Mouse (Mus musculus) hindbrain, embryonic 13.5 days (tissue): Measurements from ENCODE around the gene Hdgfl2. TPM values are rescaled to one million over a fixed set of nuclear protein-coding genes. Genes with fewer than 3 reads are reported as not detected.
A peak's percentile ranks its signal among the peaks of the same experiment; 100 is the strongest.
"Not testable (repeated sequence)": the region's sequence is repeated elsewhere in the genome, so short reads cannot be mapped to it uniquely, and the experiment has no call there.

Source experiments
- ATAC-seq: fragments of 200-750 bp; cut with Nextera tagmentation; 2 replicates; pipeline ENCODE4 v1.8.0; 2017; ENCODE audit warnings: moderate TSS enrichment; ENCODE audit not compliant: low FRiP score
- H3K27ac ChIP-seq: fragments of 300-500 bp; sonication (generic); 2 replicates; pipeline ENCODE4 v1.5.1; 2015; ENCODE audit warnings: inconsistent platforms, mild to moderate bottlenecking, moderate library complexity
- H3K27me3 ChIP-seq: fragments of 300-500 bp; sonication (generic); 2 replicates; pipeline ENCODE4 v1.6.1; 2015; ENCODE audit warnings: mild to moderate bottlenecking, inconsistent platforms
- H3K36me3 ChIP-seq: fragments of 300-500 bp; sonication (generic); 2 replicates; pipeline ENCODE4 v1.6.1; 2015; ENCODE audit warnings: mild to moderate bottlenecking, inconsistent platforms
- H3K4me1 ChIP-seq: fragments of 300-500 bp; sonication (generic); replicated peaks from 2 replicates; pipeline ENCODE4 v1.6.1; 2015; ENCODE audit warnings: inconsistent platforms
- H3K4me2 ChIP-seq: fragments of 300-500 bp; sonication (generic); 2 replicates; pipeline ENCODE4 v1.6.1; 2015; ENCODE audit warnings: inconsistent platforms, mild to moderate bottlenecking, moderate library complexity
- H3K4me3 ChIP-seq: fragments of 300-500 bp; sonication (generic); 2 replicates; pipeline ENCODE4 v1.5.1; 2015; ENCODE audit warnings: mild to moderate bottlenecking, inconsistent platforms
- H3K9ac ChIP-seq: fragments of 300-500 bp; sonication (generic); 2 replicates; pipeline ENCODE4 v1.6.1; 2015; ENCODE audit warnings: mild to moderate bottlenecking, inconsistent platforms
- H3K9me3 ChIP-seq: fragments of 300-500 bp; sonication (generic); 2 replicates; pipeline ENCODE4 v1.6.1; 2016; ENCODE audit warnings: inconsistent platforms
- WGBS: fragments of 180-500 bp; shearing (Covaris S2); methylation state at CpG from one replicate; pipeline ENCODE4 v1.1.7; 2015; 5-methylcytosine and 5-hydroxymethylcytosine counted together
- polyA plus RNA-seq: library from polyadenylated mRNA; unstranded; fragments of >200 nt; fragmentation: Nextera tagmentation; extraction: Ambion mirVana; gene quantifications from 2 replicates; pipeline ENCODE4 v1.2.1, GENCODE M21; 2015

Gene Hdgfl2
- polyA plus RNA-seq, 1 experiment from 2014 or later = 150 TPM

DNA sequence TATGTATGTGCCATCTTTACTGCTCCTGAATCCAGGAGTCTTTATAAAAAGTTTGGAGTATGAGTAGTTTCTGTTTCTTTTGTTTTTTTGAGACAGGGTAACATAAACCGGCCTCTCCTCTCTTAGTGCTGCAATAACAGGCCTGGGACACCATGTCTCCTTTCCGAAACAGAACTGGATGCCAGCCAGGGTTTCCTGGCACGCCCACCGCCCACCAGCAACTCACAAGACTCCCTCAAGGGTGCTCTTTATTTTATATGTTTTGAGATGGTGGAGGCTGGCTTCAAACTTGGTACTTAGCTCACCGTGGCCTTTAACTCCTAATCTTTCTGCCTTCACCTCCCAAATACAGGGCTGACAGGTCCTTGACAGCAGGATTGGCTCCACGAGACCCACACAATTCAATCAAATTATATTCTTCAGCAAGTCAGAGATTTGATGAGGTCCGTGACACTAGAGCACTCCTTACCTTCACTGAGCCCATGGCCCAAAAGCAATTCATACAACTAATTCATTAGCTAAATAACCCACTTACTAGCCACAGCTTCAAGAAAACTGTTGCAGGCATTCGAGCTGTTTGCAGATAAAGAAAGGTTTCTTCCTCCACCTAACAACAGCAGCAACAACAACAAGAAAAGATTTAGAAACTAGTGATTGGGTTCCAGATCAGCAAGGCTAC is 40.7 kb upstream of the Hdgfl2 start:
- peaks cover 12% of the 10 kb centered on the region for H3K36me3 ChIP-seq
- peaks cover 37% of the 10 kb centered on the region for H3K4me1 ChIP-seq
- no peak overlapping the region for H3K4me2 ChIP-seq
- 86% methylated on average over 8 of the region's 8 CpGs for WGBS
- no peaks in the 10 kb centered on the region for H3K27me3 ChIP-seq
- H3K4me3 ChIP-seq = no peak overlapping the region
- no peaks in the 10 kb centered on the region for H3K9me3 ChIP-seq
- H3K9ac ChIP-seq = no peak overlapping the region
- ATAC-seq = no peak
- no peak overlapping the region for H3K27ac ChIP-seq

- Histone ChIP-seq H3K9ac (no peak overlapping the region; the same call in 1 of the 2 replicates), H3K27ac (peak overlapping the region; percentile 83; the same call in 1 of the 2 replicates), H3K4me3 (peak overlapping the region; percentile 72; the same call in 1 of the 2 replicates), H3K4me1 (peaks cover 31% of the 10 kb centered on the region), H3K27me3 (no peaks in the 10 kb centered on the region), H3K9me3 (no peaks in the 10 kb centered on the region), H3K4me2 (peak overlapping the region; percentile 94), H3K36me3 (peaks cover 12% of the 10 kb centered on the region)
- 85% methylated on average over 4 of the region's 4 CpGs for WGBS
- ATAC-seq = no peak
Measured at GRCm38 (mm10) chr17:56039345-56039744, 40.1 kb upstream of the Hdgfl2 start.

DNA sequence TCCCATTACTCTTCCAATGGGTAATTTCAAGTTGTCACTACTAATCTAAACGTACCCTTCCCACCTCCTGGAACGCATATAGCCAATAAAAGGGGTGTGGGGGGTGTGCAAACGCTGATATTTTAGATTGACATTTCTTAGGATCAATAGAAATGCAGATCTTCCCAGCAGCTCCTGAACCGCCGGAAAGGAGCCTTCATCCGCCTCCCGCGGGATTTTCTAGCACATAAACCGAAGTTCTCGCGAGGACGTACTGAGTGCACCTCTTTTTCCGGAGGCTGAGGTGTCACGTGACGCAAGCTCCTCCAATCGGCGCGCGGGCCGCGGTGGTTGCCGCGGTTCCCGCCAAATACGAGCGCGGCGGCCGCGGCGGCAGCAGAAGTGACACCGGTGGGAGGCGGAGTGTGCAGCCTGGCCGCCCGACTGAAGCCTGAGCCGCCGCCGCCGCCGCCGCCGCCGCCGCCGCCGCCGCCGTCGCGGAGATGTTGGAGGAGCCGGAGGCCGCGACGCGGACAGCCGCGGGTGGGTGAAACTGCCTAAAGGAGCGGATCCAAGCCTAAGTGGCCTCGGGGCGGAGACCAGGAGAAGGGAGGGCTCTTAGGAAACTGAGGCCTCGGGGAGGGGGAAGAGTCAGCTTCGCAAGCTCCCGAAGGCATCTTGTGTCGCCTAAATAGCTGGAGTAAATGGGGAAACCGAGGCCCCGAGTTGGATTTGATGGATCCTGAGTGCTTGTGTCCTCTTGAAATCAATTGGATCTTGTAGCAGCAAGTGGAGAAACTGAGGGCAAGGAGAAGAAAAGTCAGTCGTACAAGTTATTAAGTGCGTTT is 39.2 kb upstream of the Hdgfl2 start, which contains the start of gene Chaf1a:
Gene Chaf1a, plus strand, starts transcription at position 410 of the 827 bp plus-strand sequence.
- H3K9ac ChIP-seq = peak within 1 kb of the TSS; percentile 81
- H3K36me3 ChIP-seq = peaks cover 6% of the 10 kb centered on the region; the same call in 1 of the 2 replicates
- peaks cover 22% of the 10 kb centered on the region for H3K4me1 ChIP-seq
- peak within 1 kb of the TSS; percentile 72 for H3K4me3 ChIP-seq
- under 1% methylated on average over 68 of the region's 68 CpGs for WGBS
- no peaks in the 10 kb centered on the region for H3K27me3 ChIP-seq
- peak within 1 kb of the TSS; percentile 83 for H3K27ac ChIP-seq
- no peaks in the 10 kb centered on the region for H3K9me3 ChIP-seq
- peak within 1 kb of the TSS; percentile 94 for H3K4me2 ChIP-seq
- peak; percentile 83 for ATAC-seq

- Histone ChIP-seq H3K9ac (peak overlapping the region; percentile 81), H3K27me3 (no peaks in the 10 kb centered on the region), H3K36me3 (peaks cover 6% of the 10 kb centered on the region; the same call in 1 of the 2 replicates), H3K4me1 (peaks cover 16% of the 10 kb centered on the region), H3K4me3 (peak overlapping the region; percentile 72), H3K4me2 (peak overlapping the region; percentile 94), H3K9me3 (no peaks in the 10 kb centered on the region), H3K27ac (no peak overlapping the region)
- 2% methylated on average over 12 of the region's 12 CpGs for WGBS
- ATAC-seq = no peak
Measured at GRCm38 (mm10) chr17:56040857-56041163, 38.6 kb upstream of the Hdgfl2 start.

DNA sequence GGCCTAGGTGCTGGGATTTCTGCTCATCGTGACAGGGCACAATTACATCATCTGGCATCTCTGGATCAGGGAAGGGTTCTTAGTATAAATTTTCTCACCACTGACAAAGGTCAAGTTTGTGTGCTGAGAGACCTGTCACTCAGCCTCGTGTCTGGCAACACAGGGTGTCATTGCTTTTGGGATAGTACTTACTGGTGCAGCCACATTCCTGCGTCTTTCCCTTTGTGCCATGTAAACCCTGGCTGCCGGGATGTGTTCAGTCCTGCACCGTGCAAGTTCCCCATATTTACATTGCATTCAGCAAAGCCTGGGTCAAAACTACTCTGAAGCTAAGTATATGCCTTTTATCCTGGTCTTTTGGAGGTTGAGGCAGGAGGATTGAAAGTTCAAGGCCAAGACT is 28.1 kb upstream of the Hdgfl2 start:
- no peak overlapping the region for H3K9ac ChIP-seq
- no peak overlapping the region for H3K4me3 ChIP-seq
- H3K27me3 ChIP-seq = no peaks in the 10 kb centered on the region
- no peak for ATAC-seq
- H3K4me2 ChIP-seq = no peak overlapping the region
- H3K9me3 ChIP-seq = no peaks in the 10 kb centered on the region
- H3K4me1 ChIP-seq = no peaks in the 10 kb centered on the region
- H3K27ac ChIP-seq = no peak overlapping the region
- 91% methylated on average over 5 of the region's 5 CpGs for WGBS
- H3K36me3 ChIP-seq = peaks cover 24% of the 10 kb centered on the region

DNA sequence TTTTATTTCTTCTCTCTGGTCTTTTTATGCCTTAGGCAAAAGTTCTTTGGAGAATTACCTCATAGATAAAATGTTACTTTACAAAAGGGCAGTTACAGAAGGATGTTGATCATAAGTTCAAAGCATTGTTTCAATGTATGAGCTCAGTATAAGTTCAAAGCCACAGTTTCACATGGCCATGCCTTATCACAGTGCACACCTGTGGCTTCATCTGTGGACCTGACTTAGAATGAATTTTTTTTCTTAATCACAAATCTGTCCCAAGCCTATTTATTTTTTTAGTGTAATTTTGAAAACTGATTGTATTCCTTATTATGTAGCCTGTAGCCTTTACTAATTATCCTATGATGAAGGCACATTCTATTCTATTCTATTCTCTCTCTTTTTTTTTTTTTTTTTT is 24.5 kb upstream of the Hdgfl2 start:
- no peaks in the 10 kb centered on the region for H3K27me3 ChIP-seq
- H3K4me2 ChIP-seq = no peak overlapping the region
- no peak overlapping the region for H3K9ac ChIP-seq
- H3K36me3 ChIP-seq = peaks cover 26% of the 10 kb centered on the region
- H3K9me3 ChIP-seq = no peaks in the 10 kb centered on the region
- H3K27ac ChIP-seq = no peak overlapping the region
- no peaks in the 10 kb centered on the region for H3K4me1 ChIP-seq
- no peak for ATAC-seq
- H3K4me3 ChIP-seq = no peak overlapping the region

DNA sequence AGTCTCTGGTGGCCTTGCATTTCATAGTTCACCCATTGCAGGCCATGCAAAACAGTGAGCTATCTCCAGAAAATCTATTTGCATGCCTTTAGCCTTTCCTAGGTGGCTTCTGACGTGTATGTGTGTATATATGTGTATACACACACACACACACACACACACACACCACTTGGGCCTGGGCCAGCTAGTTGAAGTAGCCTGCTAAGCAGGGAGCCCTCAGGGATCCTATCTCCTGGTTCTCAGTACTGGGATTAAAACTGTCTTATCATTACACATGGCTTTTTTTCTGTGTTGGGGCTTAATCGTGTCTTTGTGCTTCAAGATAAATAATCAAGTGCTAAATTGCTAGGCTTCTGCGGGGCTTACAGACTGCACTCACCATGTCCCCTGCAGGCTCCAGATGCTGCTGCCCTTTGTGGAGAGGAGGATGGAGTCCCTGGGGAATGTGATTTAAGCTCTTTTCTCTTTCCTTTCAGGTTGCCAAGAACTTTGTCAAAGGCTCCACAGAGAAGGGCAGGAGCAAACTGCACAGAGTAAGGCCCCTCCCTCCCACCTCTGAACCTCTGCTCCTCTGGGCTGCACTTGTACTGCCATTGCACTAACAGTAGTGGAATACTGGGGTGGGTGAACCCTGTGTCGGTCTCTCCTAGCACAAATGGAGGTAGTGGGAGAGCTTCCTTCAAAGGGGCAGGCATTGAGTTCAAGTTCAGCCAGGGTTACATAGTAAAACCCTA is 23.3 kb upstream of the Hdgfl2 start:
- Histone ChIP-seq H3K9me3 (no peaks in the 10 kb centered on the region), H3K4me2 (no peak overlapping the region), H3K27me3 (no peaks in the 10 kb centered on the region), H3K4me1 (no peaks in the 10 kb centered on the region), H3K36me3 (peaks cover 36% of the 10 kb centered on the region), H3K4me3 (no peak overlapping the region), H3K9ac (peak overlapping the region; percentile 31; the same call in 1 of the 2 replicates), H3K27ac (peak overlapping the region; percentile 49; the same call in 1 of the 2 replicates)
- no peak for ATAC-seq
- 77% methylated on average over 4 of the region's 4 CpGs for WGBS

- no peak overlapping the region for H3K4me3 ChIP-seq
- no peak overlapping the region for H3K4me2 ChIP-seq
- H3K27me3 ChIP-seq = no peaks in the 10 kb centered on the region
- H3K36me3 ChIP-seq = peaks cover 45% of the 10 kb centered on the region
- H3K4me1 ChIP-seq = no peaks in the 10 kb centered on the region
- no peaks in the 10 kb centered on the region for H3K9me3 ChIP-seq
- peak overlapping the region; percentile 55; the same call in 1 of the 2 replicates for H3K27ac ChIP-seq
- H3K9ac ChIP-seq = no peak overlapping the region
- ATAC-seq = no peak
- WGBS = 82% methylated on average over 11 of the region's 11 CpGs
Measured at GRCm38 (mm10) chr17:56057381-56058120, 21.9 kb upstream of the Hdgfl2 start.

DNA sequence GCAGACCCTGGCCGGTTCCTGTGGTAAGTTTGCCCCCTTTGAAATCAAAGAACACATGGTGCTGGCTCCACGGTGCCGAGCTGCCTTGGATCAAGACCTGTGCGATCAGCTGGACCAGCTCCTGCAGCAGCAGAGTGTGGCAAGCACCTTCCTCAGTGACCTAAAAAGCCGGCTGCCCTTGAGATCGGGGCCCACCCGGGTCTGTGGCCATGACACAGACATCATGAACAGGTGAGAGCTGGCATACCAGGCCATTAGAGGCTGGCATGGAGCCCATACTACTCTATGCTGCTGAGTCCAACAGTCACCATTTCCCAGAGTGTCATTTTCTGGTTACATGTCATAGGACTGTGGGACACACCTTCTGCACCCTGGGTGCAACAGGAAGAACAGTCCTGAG is 17.4 kb upstream of the Hdgfl2 start:
- ATAC-seq = no peak
- Histone ChIP-seq H3K4me3 (no peak overlapping the region), H3K27me3 (no peaks in the 10 kb centered on the region), H3K27ac (no peak overlapping the region), H3K4me1 (no peaks in the 10 kb centered on the region), H3K9ac (no peak overlapping the region), H3K36me3 (peaks cover 86% of the 10 kb centered on the region), H3K4me2 (no peak overlapping the region), H3K9me3 (no peaks in the 10 kb centered on the region)
- 94% methylated on average over 7 of the region's 7 CpGs for WGBS

GRCm38 (mm10) chr17:56065715-56066114 is 13.7 kb upstream of the Hdgfl2 start:
- peaks cover 95% of the 10 kb centered on the region for H3K36me3 ChIP-seq
- H3K4me3 ChIP-seq, ATAC-seq, H3K27me3 ChIP-seq, H3K4me2 ChIP-seq, H3K9ac ChIP-seq, H3K4me1 ChIP-seq, H3K27ac ChIP-seq, H3K9me3 ChIP-seq: not testable (repeated sequence)
- 88% methylated on average over 6 of the region's 6 CpGs for WGBS

DNA sequence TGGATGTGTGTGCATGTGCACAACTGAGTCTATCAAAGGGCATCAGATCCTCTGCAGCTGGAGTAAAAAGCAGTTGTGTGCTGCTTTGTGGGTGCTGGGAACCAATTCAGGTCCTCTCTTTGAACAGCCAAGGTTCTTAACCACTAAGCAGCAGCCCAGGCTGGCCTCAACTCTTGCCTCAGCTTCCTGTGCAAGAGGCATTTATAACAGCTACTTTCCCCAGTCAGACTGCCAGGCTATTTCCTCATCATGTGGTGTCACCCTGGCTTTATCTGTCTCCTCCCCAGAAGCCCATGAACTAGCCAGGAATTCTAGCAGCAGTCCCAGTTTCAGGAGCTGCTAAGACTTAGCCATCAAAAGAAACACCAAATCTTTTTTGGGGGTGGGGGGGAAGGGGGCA is 13.0 kb upstream of the Hdgfl2 start:
- H3K4me2 ChIP-seq = no peak overlapping the region
- peaks cover 96% of the 10 kb centered on the region for H3K36me3 ChIP-seq
- H3K4me1 ChIP-seq = no peaks in the 10 kb centered on the region
- H3K27ac ChIP-seq = no peak overlapping the region
- no peaks in the 10 kb centered on the region for H3K9me3 ChIP-seq
- no peak overlapping the region for H3K4me3 ChIP-seq
- no peak overlapping the region for H3K9ac ChIP-seq
- ATAC-seq = no peak
- no peaks in the 10 kb centered on the region for H3K27me3 ChIP-seq

- Histone ChIP-seq H3K27ac (no peak overlapping the region), H3K36me3 (peaks cover 88% of the 10 kb centered on the region), H3K9me3 (no peaks in the 10 kb centered on the region), H3K4me3 (no peak overlapping the region), H3K9ac (no peak overlapping the region), H3K27me3 (no peaks in the 10 kb centered on the region), H3K4me1 (peaks cover 7% of the 10 kb centered on the region), H3K4me2 (no peak overlapping the region)
- ATAC-seq = no peak
- WGBS = 96% methylated on average over 14 of the region's 14 CpGs
Measured at GRCm38 (mm10) chr17:56069066-56069465, 10.4 kb upstream of the Hdgfl2 start.
